Mouse (Mus musculus) gastrocnemius, postnatal 4 days (tissue): Measurements from ENCODE around the gene Lrba. TPM values are rescaled to one million over a fixed set of nuclear protein-coding genes. Genes with fewer than 3 reads are reported as not detected.

ENCODE experiments used
- total RNA-seq, 2 experiments: library from RNA; stranded (reverse); gene quantifications; 2 replicates each; pipeline ENCODE4 v1.2.3; 2021

Lrba gene
- total RNA-seq, 2 experiments from 2014 or later: 28.7 to 29.7 TPM

Other genes starting within 250 kb of the Lrba start
- not detected for gene Prss48, start 222.2 kb upstream of the Lrba start, total RNA-seq
- 100 to 1,000 TPM; 908 to 959 TPM for gene Rps3a1, start 82.0 kb upstream of the Lrba start, total RNA-seq